Mouse (Mus musculus) myocyte (in vitro differentiated cells): ENCODE measurements around the gene Cdc6.
"Not testable (repeated sequence)": the region's sequence is repeated elsewhere in the genome, so short reads cannot be mapped to it uniquely, and the experiment has no call there.

Experiments used
- CEBPB ChIP-seq: IDR thresholded peaks from 2 replicates; pipeline ENCODE4 v1.6.1; 2011; ENCODE audit warnings: mild to moderate bottlenecking, moderate library complexity; ENCODE audit not compliant: poor library complexity, insufficient read depth, severe bottlenecking
- E2F4 ChIP-seq: IDR thresholded peaks from one replicate; pipeline ENCODE4 v1.6.1; 2011; ENCODE audit warnings: mild to moderate bottlenecking, control low read depth, moderate library complexity; ENCODE audit not compliant: insufficient read depth
- MAX ChIP-seq: IDR thresholded peaks from one replicate; pipeline ENCODE4 v1.6.1; 2011; ENCODE audit warnings: low read depth, mild to moderate bottlenecking, control low read depth
- POLR2A ChIP-seq: IDR thresholded peaks from one replicate; pipeline ENCODE4 v1.6.1; 2011; ENCODE audit warnings: low read depth, mild to moderate bottlenecking, control low read depth, moderate library complexity; ENCODE audit not compliant: insufficient read length
- POLR2AphosphoS2 ChIP-seq: IDR thresholded peaks from one replicate; pipeline ENCODE4 v1.6.1; 2011; ENCODE audit warnings: low read depth, control low read depth; ENCODE audit not compliant: insufficient read length
- REST ChIP-seq: IDR thresholded peaks from one replicate; pipeline ENCODE4 v1.6.1; 2011; ENCODE audit warnings: mild to moderate bottlenecking, control low read depth, moderate library complexity; ENCODE audit not compliant: insufficient read depth, insufficient read length
- USF1 ChIP-seq: IDR thresholded peaks from one replicate; pipeline ENCODE4 v1.6.1; 2011; ENCODE audit warnings: low read depth, mild to moderate bottlenecking, control low read depth, moderate library complexity

DNA sequence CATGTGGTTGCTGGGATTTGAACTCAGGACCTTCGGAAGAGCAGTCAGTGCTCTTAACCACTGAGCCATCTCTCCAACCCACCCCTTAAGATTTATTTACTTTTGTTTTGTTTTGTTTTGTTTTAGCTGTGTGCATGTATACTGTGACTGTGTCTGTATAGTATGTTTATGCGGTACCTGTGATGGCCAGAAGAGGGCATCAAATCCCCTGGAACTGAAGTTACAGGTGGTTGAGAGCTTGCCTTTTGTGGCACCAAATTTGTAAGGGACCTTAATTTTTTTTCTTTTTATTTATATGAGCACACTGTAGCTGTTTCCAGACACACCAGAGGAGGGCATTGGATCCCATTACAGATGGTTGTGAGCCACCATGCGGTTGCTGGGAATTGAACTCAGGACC lies 8.8 kb downstream of the Cdc6 start:
- TF ChIP-seq POLR2A, MAX, E2F4, POLR2AphosphoS2, USF1, CEBPB, REST: not testable (repeated sequence)
